Mouse (Mus musculus): ENCODE measurements at regions not wholly inside any gene's neighbourhood (a gene's known extent, or its start where the extent isn't known, plus 50 kb on each side); places are given as distances from the start of the nearest gene placed in this dataset.

DNA sequence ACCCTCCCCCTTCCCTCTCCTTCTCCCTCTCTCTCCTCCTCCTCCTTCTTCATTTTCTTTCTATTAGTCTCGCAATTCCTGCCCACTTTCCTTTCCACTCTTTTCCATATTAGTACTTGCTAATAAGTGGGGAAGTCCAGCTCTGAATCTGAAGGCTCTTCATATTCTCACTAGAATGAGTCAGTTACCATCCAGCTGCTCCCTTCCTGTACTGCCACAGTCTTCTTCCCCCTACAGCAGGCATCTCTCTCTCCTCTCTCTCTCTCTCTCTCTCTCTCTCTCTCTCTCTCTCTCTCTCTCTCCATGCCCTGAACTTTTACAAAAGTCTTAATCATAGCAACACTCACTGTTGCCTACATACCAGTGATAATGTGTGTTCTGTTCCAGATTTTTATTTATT lies 226.6 kb upstream of the Pter start:
- no peak overlapping the region for H3K4me3 ChIP-seq
- no peaks in the 10 kb centered on the region for H3K36me3 ChIP-seq
- no peak overlapping the region for H3K4me2 ChIP-seq
- WGBS = 54% methylated on average over 1 of the region's 1 CpGs
- ATAC-seq (ENCODE audit: low FRiP score) = no peak
- no peaks in the 10 kb centered on the region for H3K9me3 ChIP-seq
- H3K4me1 ChIP-seq (replicated peaks) = no peaks in the 10 kb centered on the region
- no peak overlapping the region for H3K9ac ChIP-seq
- H3K27ac ChIP-seq = no peak overlapping the region
- no peaks in the 10 kb centered on the region for H3K27me3 ChIP-seq

DNA sequence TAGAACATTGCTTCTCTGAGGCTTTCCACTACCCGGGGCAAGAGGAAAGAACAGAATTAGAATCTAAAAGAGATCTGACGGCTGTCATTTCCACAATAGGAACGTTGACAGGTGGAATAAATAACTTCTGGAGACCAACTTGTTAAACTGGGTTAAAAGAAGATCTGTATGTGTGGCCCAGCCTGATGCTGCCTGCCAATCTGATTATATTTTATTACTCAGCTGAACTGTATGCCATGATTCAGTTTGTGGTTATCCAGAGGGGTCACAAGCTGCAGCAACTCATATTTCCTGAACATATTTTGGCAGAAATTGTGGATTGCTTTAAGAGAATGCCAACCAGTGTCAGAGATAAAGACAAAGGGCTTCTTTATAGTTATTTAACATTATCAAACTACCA lies 224.5 kb upstream of the Pter start:
- Histone ChIP-seq H3K27ac (no peak overlapping the region), H3K4me1 (replicated peaks) (peaks cover 4% of the 10 kb centered on the region; the same call in 1 of the 2 replicates), H3K36me3 (no peaks in the 10 kb centered on the region), H3K9me3 (no peaks in the 10 kb centered on the region), H3K4me2 (no peak overlapping the region), H3K9ac (no peak overlapping the region), H3K27me3 (no peaks in the 10 kb centered on the region), H3K4me3 (no peak overlapping the region)
- no peak for ATAC-seq (ENCODE audit: low FRiP score)
- WGBS = 63% methylated on average over 3 of the region's 3 CpGs

DNA sequence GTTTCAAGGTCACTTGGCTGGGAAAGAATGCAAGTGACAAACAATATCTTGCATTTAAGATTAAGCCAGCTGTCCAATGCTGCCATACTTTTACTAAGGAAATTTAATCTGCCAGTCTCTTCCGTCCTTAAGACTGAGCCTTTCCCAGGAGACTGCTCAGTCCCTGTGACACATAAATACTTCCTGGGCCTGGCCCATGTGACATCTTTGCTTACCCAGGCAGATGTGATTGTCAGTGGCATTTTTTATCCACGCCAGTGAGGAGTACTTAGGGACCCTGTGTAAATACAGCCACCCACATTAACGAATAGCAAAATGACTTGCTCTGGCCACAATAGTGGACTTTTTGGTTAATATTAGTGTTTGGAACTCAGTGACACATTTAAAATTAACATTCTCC lies 216.3 kb upstream of the Pter start:
- H3K4me2 ChIP-seq = no peak overlapping the region
- no peak for ATAC-seq (ENCODE audit: low FRiP score)
- no peaks in the 10 kb centered on the region for H3K36me3 ChIP-seq
- H3K4me3 ChIP-seq = no peak overlapping the region
- H3K9me3 ChIP-seq = no peaks in the 10 kb centered on the region
- no peak overlapping the region for H3K9ac ChIP-seq
- H3K27me3 ChIP-seq = no peaks in the 10 kb centered on the region
- H3K27ac ChIP-seq = no peak overlapping the region
- peaks cover 18% of the 10 kb centered on the region for H3K4me1 ChIP-seq (replicated peaks)
- 53% methylated on average over 3 of the region's 3 CpGs for WGBS

DNA sequence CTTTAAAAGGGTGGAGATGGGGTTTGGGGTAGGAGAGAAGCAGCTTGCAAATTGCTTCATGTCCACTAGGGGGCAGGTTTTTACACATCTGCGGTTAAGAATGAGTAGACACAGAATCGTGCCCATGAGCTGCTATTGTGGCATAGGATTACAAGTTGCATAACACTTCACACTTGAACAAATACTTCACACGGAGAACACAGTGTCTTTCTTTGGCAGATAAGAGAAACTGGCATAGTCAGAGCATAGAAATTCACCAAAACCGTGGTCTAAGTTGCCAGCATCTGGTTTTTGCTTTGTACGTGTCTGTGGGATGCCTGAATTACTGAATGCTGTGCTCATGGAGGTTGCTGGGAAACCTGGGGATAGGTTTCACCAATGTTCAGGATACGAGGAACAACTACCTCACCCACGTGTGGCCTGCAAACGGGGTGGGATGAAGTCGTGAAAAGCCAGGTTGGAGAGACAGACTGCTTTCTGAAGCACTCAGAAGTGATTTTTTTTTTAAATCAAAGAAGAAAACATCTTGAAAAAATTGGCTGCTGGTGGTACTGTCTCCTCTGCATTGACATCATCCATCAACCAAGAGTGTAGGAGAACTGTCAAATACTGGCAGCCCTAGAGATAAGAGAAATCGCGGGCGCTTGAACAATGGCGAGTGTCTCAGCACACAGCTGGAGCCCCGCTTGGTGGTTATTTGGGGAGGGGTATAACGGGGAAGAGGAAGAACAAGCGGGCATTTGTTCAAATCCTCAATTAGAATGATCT lies 214.5 kb upstream of the Pter start:
- Histone ChIP-seq H3K36me3 (no peaks in the 10 kb centered on the region), H3K27me3 (no peaks in the 10 kb centered on the region), H3K4me1 (replicated peaks) (peaks cover 15% of the 10 kb centered on the region), H3K27ac (peak overlapping the region; percentile 50; the same call in 1 of the 2 replicates), H3K4me3 (peak overlapping the region; percentile 8; the same call in 1 of the 2 replicates), H3K9me3 (no peaks in the 10 kb centered on the region), H3K4me2 (peak overlapping the region; percentile 40), H3K9ac (no peak overlapping the region)
- WGBS = 34% methylated on average over 16 of the region's 16 CpGs
- peak; percentile 77 for ATAC-seq (ENCODE audit: low FRiP score)

DNA sequence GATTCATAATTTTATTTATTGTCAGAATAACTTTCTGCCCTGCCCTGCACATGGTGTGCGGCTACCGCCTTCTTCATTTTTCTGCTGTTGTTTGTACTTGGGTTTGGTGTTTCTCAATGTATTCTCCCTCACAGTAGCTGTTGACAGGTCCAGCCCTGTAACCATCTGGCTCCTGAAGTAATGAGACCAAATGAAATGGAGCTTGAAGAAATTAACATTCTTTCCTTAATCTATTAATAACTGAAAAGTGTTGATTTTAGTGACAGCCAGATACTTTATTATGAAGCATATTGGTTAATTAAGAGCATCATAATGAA lies 214.0 kb upstream of the Pter start:
- Histone ChIP-seq H3K27ac (0 out of 2 replicates have a peak overlapping the region, but pooled peaks have one; percentile 50), H3K9ac (no peak overlapping the region), H3K4me1 (replicated peaks) (peaks cover 15% of the 10 kb centered on the region), H3K4me3 (no peak overlapping the region), H3K36me3 (no peaks in the 10 kb centered on the region), H3K27me3 (no peaks in the 10 kb centered on the region), H3K4me2 (peak overlapping the region; percentile 40), H3K9me3 (no peaks in the 10 kb centered on the region)
- ATAC-seq (ENCODE audit: low FRiP score) = peak; percentile 57
- WGBS = 55% methylated on average over 2 of the region's 2 CpGs

DNA sequence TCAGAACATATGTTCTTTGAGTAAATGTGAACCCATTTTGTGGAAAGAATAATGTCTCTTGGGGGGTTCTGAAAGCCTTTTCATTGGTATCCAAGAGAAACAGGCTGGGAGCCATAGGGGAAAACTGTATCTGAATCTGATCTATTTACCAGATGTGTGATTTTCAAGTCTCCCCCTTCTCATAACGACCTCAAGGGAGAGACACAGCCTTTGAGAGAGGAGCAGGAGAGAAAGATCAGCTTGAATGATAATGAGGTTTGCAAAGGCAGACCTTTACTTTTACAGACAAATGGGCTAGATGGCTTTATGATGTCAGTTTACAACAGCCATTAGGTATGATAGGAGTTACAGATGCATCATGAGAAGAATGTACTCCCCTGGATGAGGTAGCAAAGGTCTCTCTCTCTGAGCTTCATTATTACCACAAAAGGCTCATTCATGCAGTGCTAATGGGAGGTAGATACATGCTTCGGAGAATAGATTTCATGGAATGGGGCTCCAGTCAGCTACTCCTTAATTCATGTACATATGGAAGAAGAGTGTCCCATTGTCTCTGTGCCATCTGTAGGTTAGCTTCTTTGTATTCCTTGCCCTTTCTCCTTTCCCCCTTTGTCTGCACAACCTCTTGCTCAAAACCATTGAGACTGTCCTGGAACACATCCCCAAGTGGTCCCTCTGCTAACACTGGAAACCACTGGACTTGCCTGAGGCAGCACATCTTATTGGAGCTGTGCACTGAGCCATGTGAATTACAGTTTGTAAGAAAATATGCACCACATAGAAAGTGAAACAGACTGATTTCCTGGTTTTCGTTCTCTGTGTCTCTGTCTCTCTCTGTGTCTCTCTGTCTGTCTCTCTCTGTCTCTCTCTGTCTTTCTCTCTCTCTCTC lies 207.5 kb upstream of the Pter start:
- Histone ChIP-seq H3K4me1 (replicated peaks) (peaks cover 9% of the 10 kb centered on the region), H3K27ac (peak overlapping the region; percentile 1; the same call in 1 of the 2 replicates), H3K4me3 (no peak overlapping the region), H3K4me2 (no peak overlapping the region), H3K9ac (no peak overlapping the region), H3K36me3 (no peaks in the 10 kb centered on the region), H3K27me3 (no peaks in the 10 kb centered on the region), H3K9me3 (no peaks in the 10 kb centered on the region)
- WGBS = 23% methylated on average over 3 of the region's 3 CpGs
- peak; percentile 84 for ATAC-seq (ENCODE audit: low FRiP score)

DNA sequence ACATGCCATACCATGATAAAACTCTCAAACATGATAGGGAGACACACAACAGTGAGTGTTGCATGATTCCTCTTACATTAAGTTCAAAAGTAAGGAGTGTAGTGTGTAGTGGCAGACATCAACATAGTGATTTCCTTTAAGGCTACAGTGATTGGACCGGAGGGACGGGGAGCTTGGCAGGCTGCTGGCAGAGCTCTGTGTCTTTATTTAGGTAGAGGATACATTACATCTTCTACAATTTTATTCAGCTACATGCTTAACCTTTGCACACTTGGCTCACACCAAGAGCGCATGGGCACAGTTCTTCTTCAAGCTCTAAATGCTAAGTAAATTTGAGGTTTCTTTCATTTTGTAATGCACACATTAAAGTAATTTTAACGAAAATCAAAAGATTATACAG lies 194.6 kb upstream of the Pter start:
- 74% methylated on average over 4 of the region's 4 CpGs for WGBS

DNA sequence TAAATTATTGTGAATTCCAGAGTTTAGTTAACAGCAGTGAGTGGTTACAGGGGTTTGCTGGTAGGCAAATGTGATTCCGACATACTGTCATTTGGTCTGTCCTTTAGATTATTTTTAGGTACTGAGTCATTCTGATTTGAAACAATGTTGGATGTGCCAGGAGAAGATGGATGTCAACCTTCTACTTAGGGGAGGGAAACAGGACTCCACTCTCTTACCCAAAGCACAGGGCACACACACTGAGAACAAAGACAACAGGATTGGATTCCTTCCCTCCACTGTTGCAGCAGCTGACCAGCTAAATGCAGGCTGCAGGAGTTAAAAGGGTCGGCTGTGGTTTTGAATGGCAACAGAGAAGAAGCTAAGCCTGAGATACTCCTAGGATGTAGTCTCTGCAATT lies 186.7 kb upstream of the Pter start:
- no peaks in the 10 kb centered on the region for H3K36me3 ChIP-seq
- H3K4me1 ChIP-seq (replicated peaks) = no peaks in the 10 kb centered on the region
- H3K4me2 ChIP-seq = no peak overlapping the region
- no peak for ATAC-seq (ENCODE audit: low FRiP score)
- WGBS = 53% methylated on average over 2 of the region's 2 CpGs
- H3K4me3 ChIP-seq = no peak overlapping the region
- H3K9ac ChIP-seq = no peak overlapping the region
- no peak overlapping the region for H3K27ac ChIP-seq
- H3K27me3 ChIP-seq = no peaks in the 10 kb centered on the region
- H3K9me3 ChIP-seq = no peaks in the 10 kb centered on the region

More for the DNA sequence above, 194.6 kb upstream of the Pter start:
- Histone ChIP-seq H3K4me2 (no peak overlapping the region), H3K36me3 (no peaks in the 10 kb centered on the region), H3K9me3 (no peaks in the 10 kb centered on the region), H3K4me1 (replicated peaks) (no peaks in the 10 kb centered on the region), H3K27me3 (no peaks in the 10 kb centered on the region), H3K27ac (no peak overlapping the region), H3K9ac (no peak overlapping the region), H3K4me3 (no peak overlapping the region)
- ATAC-seq (ENCODE audit: low FRiP score) = no peak

DNA sequence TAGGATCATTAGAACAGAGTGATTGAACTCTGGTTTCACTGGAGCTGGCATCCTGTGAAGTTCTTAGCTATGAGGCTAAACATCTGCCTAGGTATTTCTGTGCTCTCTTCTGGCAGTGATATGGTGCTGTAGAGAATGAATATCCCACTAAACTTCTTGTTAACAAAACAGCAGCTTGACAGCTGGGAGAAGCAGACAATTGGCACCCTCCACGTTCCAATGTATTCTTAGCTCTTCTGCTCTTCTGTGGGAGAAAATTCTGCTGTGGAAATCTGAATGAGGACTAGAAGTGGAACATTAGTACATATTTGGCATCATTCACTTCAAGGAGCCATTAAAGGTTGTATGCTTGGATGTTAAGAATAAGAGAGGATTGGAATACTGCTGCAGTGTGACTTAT lies 177.0 kb upstream of the Pter start:
- Histone ChIP-seq H3K27ac (no peak overlapping the region), H3K36me3 (no peaks in the 10 kb centered on the region), H3K9ac (no peak overlapping the region), H3K9me3 (no peaks in the 10 kb centered on the region), H3K27me3 (no peaks in the 10 kb centered on the region), H3K4me3 (no peak overlapping the region), H3K4me2 (no peak overlapping the region), H3K4me1 (replicated peaks) (no peaks in the 10 kb centered on the region)
- ATAC-seq (ENCODE audit: low FRiP score) = no peak
- 74% methylated on average over 1 of the region's 1 CpGs for WGBS

DNA sequence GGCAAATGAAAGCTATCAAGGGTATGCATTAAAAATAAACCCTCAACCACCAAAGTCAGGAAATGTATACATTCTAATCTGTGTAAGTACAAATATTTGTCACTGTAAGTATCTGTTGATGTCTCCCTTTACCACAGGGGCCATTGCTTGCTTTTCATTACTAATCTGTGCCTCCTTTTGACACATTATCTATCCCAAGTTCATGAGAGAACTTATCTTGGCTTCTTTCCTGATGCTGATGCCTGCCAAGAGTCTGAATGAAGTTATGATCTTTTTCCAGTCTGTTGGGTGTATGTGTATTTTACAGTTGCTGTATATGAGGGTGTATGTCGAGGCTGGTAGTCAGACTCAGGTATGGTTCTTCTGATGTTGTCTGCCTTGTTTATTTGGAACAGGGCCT lies 165.0 kb upstream of the Pter start:
- 75% methylated on average over 1 of the region's 1 CpGs for WGBS
- no peaks in the 10 kb centered on the region for H3K36me3 ChIP-seq
- ATAC-seq (ENCODE audit: low FRiP score) = no peak
- no peak overlapping the region for H3K4me3 ChIP-seq
- no peaks in the 10 kb centered on the region for H3K27me3 ChIP-seq
- no peak overlapping the region for H3K27ac ChIP-seq
- no peaks in the 10 kb centered on the region for H3K9me3 ChIP-seq
- H3K4me1 ChIP-seq (replicated peaks) = no peaks in the 10 kb centered on the region
- H3K9ac ChIP-seq = no peak overlapping the region
- no peak overlapping the region for H3K4me2 ChIP-seq

DNA sequence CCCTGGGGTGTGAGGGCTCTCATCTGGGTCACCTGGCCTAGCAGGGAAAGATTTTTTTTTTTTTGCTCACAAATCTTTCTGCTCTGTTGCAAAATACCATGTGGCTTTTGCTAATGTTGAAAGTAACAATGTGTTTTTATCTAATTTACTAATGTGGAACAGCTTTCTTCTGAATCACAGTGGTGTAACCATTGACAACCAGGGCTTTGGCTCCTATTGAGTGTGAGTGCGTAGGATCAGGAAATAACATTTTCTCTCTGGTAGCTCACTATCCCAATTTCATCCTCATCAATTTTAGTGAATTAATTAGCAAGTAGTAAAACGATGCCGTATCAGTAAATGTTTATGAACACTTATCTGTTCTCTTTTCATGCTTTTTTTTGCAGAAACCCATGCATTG lies 163.9 kb upstream of the Pter start:
- WGBS = 91% methylated on average over 3 of the region's 3 CpGs
- ATAC-seq (ENCODE audit: low FRiP score) = no peak

DNA sequence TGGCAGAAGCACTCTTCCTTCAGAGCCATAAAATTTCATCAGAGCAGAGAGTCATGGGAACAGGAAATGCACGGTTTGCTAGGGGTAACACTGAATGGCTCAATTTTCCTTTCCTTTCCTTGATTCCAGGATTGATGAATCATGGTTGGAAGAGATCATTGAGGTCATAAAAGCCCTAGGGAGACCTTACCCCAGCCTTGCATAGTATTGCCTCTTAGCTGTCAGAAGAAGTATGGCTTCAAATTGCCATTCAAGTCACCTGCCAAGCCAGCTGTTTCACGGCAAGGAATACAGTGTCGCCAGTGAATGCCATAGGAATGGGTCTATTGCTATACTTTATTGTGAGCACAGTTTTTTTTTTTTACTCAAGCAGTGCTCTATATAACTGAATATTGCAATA lies 162.4 kb upstream of the Pter start:
- H3K4me3 ChIP-seq = no peak overlapping the region
- no peaks in the 10 kb centered on the region for H3K9me3 ChIP-seq
- WGBS = 83% methylated on average over 3 of the region's 3 CpGs
- no peaks in the 10 kb centered on the region for H3K27me3 ChIP-seq
- H3K36me3 ChIP-seq = no peaks in the 10 kb centered on the region
- no peak for ATAC-seq (ENCODE audit: low FRiP score)
- no peaks in the 10 kb centered on the region for H3K4me1 ChIP-seq (replicated peaks)
- no peak overlapping the region for H3K27ac ChIP-seq
- H3K9ac ChIP-seq = no peak overlapping the region
- H3K4me2 ChIP-seq = no peak overlapping the region

More for the DNA sequence above, 163.9 kb upstream of the Pter start:
- Histone ChIP-seq H3K9ac (no peak overlapping the region), H3K27ac (no peak overlapping the region), H3K4me1 (replicated peaks) (no peaks in the 10 kb centered on the region), H3K36me3 (no peaks in the 10 kb centered on the region), H3K4me2 (no peak overlapping the region), H3K9me3 (no peaks in the 10 kb centered on the region), H3K4me3 (no peak overlapping the region), H3K27me3 (no peaks in the 10 kb centered on the region)

DNA sequence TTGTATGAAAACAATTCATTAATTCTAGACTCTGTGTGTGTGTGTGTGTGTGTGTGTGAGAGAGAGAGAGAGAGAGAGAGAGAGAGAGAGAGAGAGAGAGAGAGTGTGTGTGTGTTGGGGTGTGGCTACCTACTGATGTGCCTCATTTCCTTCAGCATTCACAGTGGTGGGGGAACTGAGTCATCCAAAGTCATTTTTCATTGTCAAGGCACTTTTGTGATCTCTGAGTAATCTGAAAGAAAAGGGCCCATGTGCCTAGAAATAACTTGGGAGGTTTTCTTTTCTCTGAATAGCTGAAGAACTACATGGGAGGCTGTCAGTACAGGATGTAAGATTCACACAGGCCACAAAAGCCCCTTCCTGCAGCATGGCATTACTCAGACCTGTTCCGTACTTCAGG lies 159.3 kb upstream of the Pter start:
- H3K9me3 ChIP-seq = no peaks in the 10 kb centered on the region
- H3K4me3 ChIP-seq = no peak overlapping the region
- WGBS = 50% methylated on average over 1 of the region's 1 CpGs
- H3K36me3 ChIP-seq = no peaks in the 10 kb centered on the region
- H3K4me2 ChIP-seq = no peak overlapping the region
- no peak overlapping the region for H3K27ac ChIP-seq
- ATAC-seq (ENCODE audit: low FRiP score) = no peak
- no peaks in the 10 kb centered on the region for H3K27me3 ChIP-seq
- no peaks in the 10 kb centered on the region for H3K4me1 ChIP-seq (replicated peaks)
- H3K9ac ChIP-seq = no peak overlapping the region

Data from hindbrain, embryonic 13.5 days (tissue).